Mouse (Mus musculus) limb, embryonic 14.5 days (tissue): ENCODE measurements at regions not wholly inside any gene's neighbourhood (a gene's known extent, or its start where the extent isn't known, plus 50 kb on each side); places are given as distances from the start of the nearest gene placed in this dataset.

Source experiments
- ATAC-seq: fragments of 200-750 bp; cut with Nextera tagmentation; 2 replicates; pipeline ENCODE4 v1.8.0; 2017; ENCODE audit warnings: low read depth, moderate number of reproducible peaks, moderate TSS enrichment; ENCODE audit not compliant: low FRiP score
- DNase-seq: peaks from one replicate; pipeline ENCODE4 v3.0.0-alpha.2; 2015; ENCODE audit warnings: low spot score
- H3K27ac ChIP-seq: fragments of 300-500 bp; sonication (generic); replicated peaks from 2 replicates; pipeline ENCODE4 v1.5.1; 2014; ENCODE audit warnings: low read depth, mild to moderate bottlenecking, low read length, moderate library complexity, mixed read lengths
- H3K27me3 ChIP-seq: fragments of 300-500 bp; sonication (generic); 2 replicates; pipeline ENCODE4 v1.6.1; 2014; ENCODE audit warnings: low read length, mixed read lengths; ENCODE audit not compliant: control insufficient read depth, insufficient read depth
- H3K36me3 ChIP-seq: fragments of 300-500 bp; sonication (generic); 2 replicates; pipeline ENCODE4 v1.6.1; 2014; ENCODE audit warnings: mild to moderate bottlenecking, low read length, moderate library complexity, mixed read lengths; ENCODE audit not compliant: control insufficient read depth, insufficient read depth
- H3K4me1 ChIP-seq: fragments of 300-500 bp; sonication (generic); 2 replicates; pipeline ENCODE4 v1.6.1; 2014; ENCODE audit warnings: antibody characterized with exemption, low read length, mixed read lengths; ENCODE audit not compliant: control insufficient read depth, insufficient read depth
- H3K4me2 ChIP-seq: fragments of 300-500 bp; sonication (generic); replicated peaks from 2 replicates; pipeline ENCODE4 v1.6.1; 2014; ENCODE audit warnings: low read depth, mild to moderate bottlenecking, low read length, moderate library complexity; ENCODE audit not compliant: severe bottlenecking
- H3K4me3 ChIP-seq: fragments of 300-500 bp; sonication (generic); replicated peaks from 2 replicates; pipeline ENCODE4 v1.5.1; 2014; ENCODE audit warnings: low read length
- H3K9ac ChIP-seq: fragments of 300-500 bp; sonication (generic); 2 replicates; pipeline ENCODE4 v1.6.1; 2014; ENCODE audit warnings: mild to moderate bottlenecking, low read depth, low read length, moderate library complexity; ENCODE audit not compliant: severe bottlenecking
- H3K9me3 ChIP-seq: fragments of 300-500 bp; sonication (generic); 2 replicates; pipeline ENCODE4 v1.6.1; 2016; ENCODE audit warnings: low read length; ENCODE audit not compliant: control insufficient read depth
- POLR2A ChIP-seq: fragments of 200-500 bp; IDR thresholded peaks from 2 replicates; pipeline ENCODE4 v1.8.0; 2012; ENCODE audit warnings: inconsistent platforms, mild to moderate bottlenecking, moderate library complexity, borderline replicate concordance; ENCODE audit not compliant: insufficient read depth, insufficient read length; ENCODE audit errors: extremely low read depth
- WGBS: fragments of 180-500 bp; shearing (Covaris S2); extraction: QIAGEN DNeasy Blood & Tissue Kit; methylation state at CpG from one replicate; pipeline ENCODE4 v1.1.7; 2014; 5-methylcytosine and 5-hydroxymethylcytosine counted together

DNA sequence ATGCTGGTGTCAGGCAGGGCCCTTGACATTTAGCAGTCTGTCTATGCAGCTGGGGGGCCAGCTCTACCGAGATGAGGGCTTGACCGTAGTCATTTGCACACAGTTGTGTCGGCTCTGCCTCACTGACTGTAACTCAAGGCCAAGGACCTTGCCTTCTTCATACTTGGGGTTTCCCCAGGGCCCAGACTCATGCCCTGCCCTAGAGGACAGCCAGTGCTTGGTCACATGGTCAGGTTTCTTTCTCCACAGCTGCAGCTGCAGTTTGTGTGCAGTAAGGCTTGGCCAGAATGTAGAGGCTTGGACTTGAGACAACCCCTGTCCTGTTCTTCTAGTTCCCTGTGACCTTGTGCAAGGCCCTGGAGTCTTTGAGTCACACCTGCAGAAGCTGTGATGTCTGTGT, 68.7 kb upstream of the Id2 start:
- no peaks in the 10 kb centered on the region for H3K36me3 ChIP-seq
- no peak for ATAC-seq
- 91% methylated on average over 3 of the region's 3 CpGs for WGBS
- no peak overlapping the region for H3K27ac ChIP-seq
- H3K4me1 ChIP-seq = no peaks in the 10 kb centered on the region
- no peak for TF ChIP-seq POLR2A
- no peak overlapping the region for H3K4me2 ChIP-seq
- no peaks in the 10 kb centered on the region for H3K27me3 ChIP-seq
- no peak overlapping the region for H3K4me3 ChIP-seq
- no peaks in the 10 kb centered on the region for H3K9me3 ChIP-seq
- no peak overlapping the region for H3K9ac ChIP-seq
- DNase-seq = no peak

DNA sequence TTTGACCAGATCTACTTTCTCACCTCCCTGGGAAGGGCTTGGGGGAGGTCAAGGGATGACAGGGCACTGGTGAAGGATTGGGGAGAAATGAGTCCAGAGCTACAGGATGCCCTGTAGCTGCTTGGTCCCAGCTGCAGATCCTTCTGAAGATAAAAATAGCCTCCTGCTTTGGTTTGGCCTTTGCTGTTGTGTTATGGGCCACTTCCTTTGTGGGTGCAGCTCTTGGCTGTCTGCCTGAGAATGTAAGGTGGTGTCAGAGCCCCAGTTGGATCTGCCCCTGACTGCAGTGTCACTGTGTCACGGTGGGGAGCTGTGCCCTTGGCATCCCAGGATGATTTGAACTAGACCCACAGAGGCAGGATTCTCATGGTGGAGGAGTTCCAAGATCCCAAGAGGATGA, 67.8 kb upstream of the Id2 start:
- 60% methylated on average over 1 of the region's 1 CpGs for WGBS
- Histone ChIP-seq H3K4me3 (no peak overlapping the region), H3K4me2 (no peak overlapping the region), H3K9me3 (no peaks in the 10 kb centered on the region), H3K27ac (no peak overlapping the region), H3K36me3 (no peaks in the 10 kb centered on the region), H3K27me3 (no peaks in the 10 kb centered on the region), H3K9ac (no peak overlapping the region), H3K4me1 (no peaks in the 10 kb centered on the region)
- ATAC-seq (no peak), DNase-seq (no peak)
- no peak for TF ChIP-seq POLR2A

DNA sequence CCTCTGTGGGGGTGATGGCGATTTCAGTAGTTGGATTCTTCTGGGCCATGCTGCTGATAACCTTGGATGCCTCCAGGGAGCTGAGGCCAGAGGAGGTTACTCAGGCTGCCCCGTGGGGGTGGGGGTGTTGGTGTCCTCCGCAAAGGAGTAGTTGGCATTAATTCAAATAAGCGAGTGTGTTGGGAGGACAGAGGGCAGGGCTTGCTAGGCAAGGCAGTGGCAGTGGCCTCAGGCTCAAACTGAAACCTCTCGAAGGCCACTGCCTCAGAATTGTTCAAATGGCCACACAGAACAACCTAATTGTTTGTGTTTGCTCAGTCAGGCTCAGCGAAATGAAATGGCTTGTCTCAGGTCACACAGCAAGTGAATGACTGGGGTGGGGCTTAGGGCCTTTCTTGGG, 66.6 kb upstream of the Id2 start:
- H3K27ac ChIP-seq = no peak overlapping the region
- DNase-seq = no peak
- H3K36me3 ChIP-seq = no peaks in the 10 kb centered on the region
- H3K9me3 ChIP-seq = no peaks in the 10 kb centered on the region
- H3K27me3 ChIP-seq = no peaks in the 10 kb centered on the region
- no peak overlapping the region for H3K4me3 ChIP-seq
- no peak for ATAC-seq
- H3K4me2 ChIP-seq = no peak overlapping the region
- WGBS = 43% methylated on average over 6 of the region's 6 CpGs
- TF ChIP-seq POLR2A = no peak
- H3K4me1 ChIP-seq = no peaks in the 10 kb centered on the region
- H3K9ac ChIP-seq = no peak overlapping the region

DNA sequence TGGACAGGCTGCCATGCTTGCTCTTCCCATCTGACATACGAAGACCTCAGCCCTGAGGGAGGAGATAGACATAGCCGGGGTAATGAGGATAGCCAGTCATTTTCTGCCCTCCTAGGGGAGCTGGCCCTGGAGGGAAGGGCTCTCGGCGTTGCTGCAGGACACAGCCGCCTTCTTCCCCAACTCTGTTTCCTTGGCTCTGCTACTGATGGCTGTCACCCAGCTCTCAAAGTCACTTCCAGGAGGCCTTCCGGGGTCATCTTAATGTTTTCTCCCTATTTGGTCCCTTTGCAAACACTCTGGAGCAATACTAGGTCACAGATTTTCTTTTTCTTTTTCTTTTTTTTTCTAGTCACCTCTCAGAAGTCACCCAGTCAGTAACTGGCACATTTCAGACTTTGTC, 65.9 kb upstream of the Id2 start:
- no peaks in the 10 kb centered on the region for H3K4me1 ChIP-seq
- no peaks in the 10 kb centered on the region for H3K36me3 ChIP-seq
- no peak for DNase-seq
- no peak overlapping the region for H3K27ac ChIP-seq
- no peak for ATAC-seq
- H3K4me3 ChIP-seq = no peak overlapping the region
- no peaks in the 10 kb centered on the region for H3K9me3 ChIP-seq
- no peak overlapping the region for H3K9ac ChIP-seq
- no peaks in the 10 kb centered on the region for H3K27me3 ChIP-seq
- no peak for TF ChIP-seq POLR2A
- 79% methylated on average over 6 of the region's 6 CpGs for WGBS
- no peak overlapping the region for H3K4me2 ChIP-seq

DNA sequence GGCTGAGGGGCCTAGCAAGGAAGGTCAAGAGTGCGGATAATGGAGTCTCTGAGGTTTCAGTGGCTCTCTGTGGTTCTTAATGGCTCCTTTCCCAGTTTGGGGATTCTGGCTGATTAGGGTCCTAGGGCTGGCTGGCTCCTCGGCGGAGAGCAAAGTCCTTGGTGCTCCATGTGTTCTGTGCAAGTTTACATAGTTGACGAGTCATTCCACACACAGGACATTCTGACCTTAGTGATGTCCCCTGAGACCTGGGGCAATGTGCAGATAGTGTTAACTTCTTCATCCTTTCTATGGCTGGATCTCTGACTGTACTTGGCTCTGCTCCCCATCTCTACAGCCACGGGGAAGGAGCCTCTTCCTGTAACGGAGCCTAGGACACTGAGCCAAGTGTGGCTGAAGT, 65.0 kb upstream of the Id2 start:
- no peak for ATAC-seq
- Histone ChIP-seq H3K27ac (no peak overlapping the region), H3K4me2 (no peak overlapping the region), H3K36me3 (no peaks in the 10 kb centered on the region), H3K27me3 (no peaks in the 10 kb centered on the region), H3K4me1 (no peaks in the 10 kb centered on the region), H3K4me3 (no peak overlapping the region), H3K9me3 (no peaks in the 10 kb centered on the region), H3K9ac (no peak overlapping the region)
- 73% methylated on average over 6 of the region's 6 CpGs for WGBS
- DNase-seq = no peak
- TF ChIP-seq POLR2A = no peak

DNA sequence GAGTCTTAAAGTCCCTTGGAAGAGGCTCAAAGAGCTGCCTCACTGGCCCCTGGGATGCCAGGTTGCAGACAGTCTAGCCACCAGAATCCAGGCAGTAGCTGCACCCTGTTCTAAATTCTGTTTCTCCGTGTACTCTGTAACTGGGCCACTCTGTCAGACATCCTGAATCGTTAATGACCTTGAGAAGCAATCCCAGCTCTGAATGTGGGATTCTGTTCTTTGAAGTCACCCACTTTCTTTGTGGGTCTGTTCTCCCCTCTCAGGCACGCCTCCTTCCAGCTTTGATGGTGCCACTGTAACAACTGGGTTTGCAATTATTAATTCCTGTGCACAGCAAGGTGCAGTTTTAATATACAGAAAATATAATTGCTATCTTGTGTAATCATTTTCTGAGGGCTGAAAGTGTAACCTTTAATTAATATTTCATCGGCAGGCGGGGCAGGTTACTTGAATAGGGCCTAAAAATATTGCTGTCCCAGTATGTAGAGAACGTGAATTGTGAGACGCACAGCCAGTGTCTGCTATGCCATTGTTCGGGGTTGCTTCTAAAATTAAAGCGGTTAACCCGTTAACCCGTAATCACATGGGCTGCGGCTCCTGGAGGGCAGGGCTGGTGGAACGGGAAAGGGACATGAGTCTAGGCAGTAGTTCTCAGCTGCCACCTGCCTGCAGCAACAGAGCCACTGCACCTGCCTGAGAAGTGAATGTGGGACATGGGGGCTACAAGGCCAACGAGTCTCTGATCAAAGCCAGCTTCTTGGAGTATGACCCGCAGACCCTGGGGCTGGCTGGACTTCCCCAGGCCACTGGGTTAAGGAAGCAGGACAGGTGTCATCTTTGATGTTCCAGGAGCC, 64.3 kb upstream of the Id2 start:
- ATAC-seq (no peak), DNase-seq (no peak)
- Histone ChIP-seq H3K4me3 (no peak overlapping the region), H3K36me3 (no peaks in the 10 kb centered on the region), H3K4me1 (no peaks in the 10 kb centered on the region), H3K9ac (no peak overlapping the region), H3K27ac (no peak overlapping the region), H3K9me3 (no peaks in the 10 kb centered on the region), H3K27me3 (no peaks in the 10 kb centered on the region), H3K4me2 (no peak overlapping the region)
- TF ChIP-seq POLR2A = no peak
- 66% methylated on average over 15 of the region's 15 CpGs for WGBS
